Mouse (Mus musculus): ENCODE data around the gene Smarcc1.
"Not testable (repeated sequence)": the region's sequence is repeated elsewhere in the genome, so short reads cannot be mapped to it uniquely, and the experiment has no call there.

Gene Smarcc1

DNA sequence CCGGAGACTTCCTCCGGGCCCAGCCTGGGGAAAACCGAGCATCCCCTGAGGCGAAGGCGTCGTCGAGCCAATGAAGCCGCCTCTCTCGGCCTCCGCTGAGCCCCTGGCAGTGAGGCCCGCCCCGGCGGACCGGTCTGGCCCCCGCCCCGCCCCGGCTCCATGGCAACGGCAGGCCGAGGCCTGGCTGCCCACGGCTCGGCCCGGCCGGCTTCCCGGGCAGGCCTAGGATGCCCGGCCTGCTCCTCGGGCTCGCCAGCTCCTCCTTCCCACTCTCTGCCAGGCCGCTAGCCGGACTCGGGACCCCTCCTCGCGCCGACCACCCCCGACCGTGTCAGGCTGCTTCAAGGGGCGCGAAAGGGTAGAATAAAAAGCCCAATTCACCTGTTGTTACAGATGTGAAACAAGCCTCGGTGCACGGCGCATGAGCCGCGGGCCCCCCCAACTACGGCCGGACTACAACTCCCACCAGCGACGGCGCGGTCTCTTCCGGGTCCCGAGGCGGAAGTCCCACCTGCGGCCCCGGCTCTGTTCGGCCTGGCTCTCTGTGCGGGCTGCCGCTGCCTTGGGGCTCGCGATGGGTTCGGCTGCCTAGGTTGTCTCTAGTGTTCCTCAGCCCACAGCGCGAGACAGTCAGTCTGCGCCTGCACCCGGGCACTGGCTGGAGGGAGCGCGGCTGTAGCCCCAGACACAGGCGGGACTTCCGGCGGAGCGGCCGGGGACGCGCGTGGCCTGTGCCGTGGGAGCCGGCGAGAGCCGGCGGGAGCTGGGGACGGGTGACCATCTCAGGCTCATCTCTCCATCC lies at the start of gene Smarcc1:
TSS of gene Smarcc1 (plus strand) at position 732 of the 802 bp plus-strand sequence.
- peak; percentile 76 to 86 for DNase-seq

DNA sequence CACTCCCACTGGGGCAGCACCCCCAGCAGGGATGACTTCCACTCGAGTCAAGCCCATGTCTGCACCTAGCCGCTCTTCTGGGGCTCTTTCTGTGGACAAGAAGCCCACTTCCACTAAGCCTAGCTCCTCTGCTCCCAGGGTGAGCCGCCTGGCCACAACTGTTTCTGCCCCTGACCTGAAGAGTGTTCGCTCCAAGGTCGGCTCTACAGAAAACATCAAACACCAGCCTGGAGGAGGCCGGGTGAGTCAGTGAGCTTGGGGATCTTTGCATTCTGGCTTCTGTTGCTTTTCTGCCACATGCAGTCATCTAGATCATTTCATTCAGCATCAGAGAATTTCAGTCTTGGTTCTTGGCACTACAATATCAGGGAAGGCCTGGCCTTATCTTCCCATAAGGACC lies 48.8 kb upstream of the Smarcc1 start:
- no peak for DNase-seq

DNA sequence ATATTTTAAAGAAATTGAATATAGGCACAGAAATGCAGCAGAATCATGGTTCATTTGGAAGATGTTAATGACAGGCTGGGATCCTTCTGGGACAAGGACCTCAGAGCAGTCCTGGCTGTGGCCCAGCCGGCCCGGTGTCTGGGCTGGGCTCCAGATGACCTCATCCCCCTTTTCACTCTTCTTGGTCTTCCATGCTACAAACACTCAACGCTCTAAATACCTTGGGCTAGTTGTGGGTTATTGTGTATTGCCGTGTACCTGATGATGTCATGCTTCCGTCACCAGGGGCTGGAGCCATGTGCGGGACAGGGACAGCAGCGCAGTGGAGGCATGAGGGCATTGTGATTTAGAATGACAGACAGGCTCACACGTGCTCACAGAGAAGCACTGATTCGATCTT lies 47.1 kb upstream of the Smarcc1 start:
- DNase-seq, result no peak

DNA sequence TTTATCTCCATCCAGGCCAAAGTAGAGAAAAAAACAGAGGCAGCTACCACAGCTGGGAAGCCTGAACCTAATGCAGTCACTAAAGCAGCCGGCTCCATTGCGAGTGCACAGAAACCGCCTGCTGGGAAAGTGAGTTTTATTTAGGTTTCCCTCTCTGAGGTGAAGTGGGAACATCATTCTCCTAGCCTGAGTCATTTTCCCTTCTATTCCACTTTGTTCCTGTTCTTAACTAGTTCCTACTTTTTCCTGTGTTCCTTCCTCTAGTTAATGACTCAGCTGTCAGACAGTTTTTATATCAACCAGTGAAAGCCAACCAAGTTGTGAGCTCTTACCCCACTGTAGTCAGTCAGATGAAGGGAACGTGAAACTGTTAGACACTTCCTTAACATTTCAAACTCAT lies 46.5 kb upstream of the Smarcc1 start:
- no peak for DNase-seq

DNA sequence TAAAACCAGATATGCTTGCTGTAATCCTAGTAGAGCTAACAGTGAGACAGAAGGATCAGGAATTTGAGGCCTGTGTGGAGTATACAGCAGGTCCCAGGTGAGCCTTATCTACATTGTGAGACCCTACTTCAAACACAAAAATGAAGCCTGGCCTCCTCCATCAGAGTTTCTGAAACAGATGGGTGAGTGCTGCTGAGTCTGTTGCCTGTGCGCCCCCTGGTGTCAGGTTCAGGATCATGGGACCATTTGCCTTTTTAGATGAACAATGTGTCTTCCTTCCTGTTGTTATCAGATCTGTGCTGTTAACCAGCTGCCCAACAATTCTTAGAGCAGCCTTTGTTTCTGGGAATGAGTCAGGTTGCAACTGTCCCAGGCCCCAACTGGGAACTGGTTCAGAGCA lies 45.7 kb upstream of the Smarcc1 start:
- peak in 1 of 2 experiments; percentile 73 for DNase-seq

DNA sequence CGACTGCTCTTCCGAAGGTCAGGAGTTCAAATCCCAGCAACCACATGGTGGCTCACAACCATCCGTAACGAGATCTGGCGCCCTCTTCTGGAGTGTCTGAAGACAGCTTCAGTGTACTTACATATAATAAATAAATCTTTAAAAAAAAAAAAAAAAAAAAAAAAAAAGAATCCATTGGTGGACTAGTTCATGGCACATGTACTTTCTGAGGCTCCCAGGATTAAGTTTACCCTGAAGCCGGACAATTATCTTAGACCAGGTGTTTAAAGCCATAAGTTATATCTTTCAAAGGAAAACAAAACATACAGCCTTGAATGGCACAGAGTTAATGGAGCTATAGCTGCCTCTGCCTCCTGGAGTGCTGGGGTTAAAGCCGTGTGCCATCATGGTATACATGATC lies 41.0 kb upstream of the Smarcc1 start:
- not testable (repeated sequence) for DNase-seq

DNA sequence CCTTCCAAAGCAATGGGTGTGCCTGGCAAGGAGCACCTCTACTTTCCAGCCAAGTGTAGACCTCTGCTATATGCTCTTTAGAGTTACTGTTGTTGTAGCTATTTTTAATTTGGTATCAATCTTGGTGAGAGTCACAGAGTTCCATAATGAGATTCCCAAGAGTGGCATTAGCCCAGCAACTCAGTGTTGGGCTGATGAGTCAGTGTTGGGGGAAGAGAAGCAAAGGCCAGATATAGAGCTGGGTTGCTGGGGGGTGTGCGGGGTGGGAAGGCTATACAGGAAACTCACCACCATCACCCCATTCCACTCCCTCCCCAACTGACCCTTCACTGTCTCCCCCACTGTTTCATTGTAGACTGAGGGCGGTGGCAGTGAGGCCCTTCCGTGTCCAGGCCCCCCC lies 36.4 kb upstream of the Smarcc1 start:
- no peak for DNase-seq

DNA sequence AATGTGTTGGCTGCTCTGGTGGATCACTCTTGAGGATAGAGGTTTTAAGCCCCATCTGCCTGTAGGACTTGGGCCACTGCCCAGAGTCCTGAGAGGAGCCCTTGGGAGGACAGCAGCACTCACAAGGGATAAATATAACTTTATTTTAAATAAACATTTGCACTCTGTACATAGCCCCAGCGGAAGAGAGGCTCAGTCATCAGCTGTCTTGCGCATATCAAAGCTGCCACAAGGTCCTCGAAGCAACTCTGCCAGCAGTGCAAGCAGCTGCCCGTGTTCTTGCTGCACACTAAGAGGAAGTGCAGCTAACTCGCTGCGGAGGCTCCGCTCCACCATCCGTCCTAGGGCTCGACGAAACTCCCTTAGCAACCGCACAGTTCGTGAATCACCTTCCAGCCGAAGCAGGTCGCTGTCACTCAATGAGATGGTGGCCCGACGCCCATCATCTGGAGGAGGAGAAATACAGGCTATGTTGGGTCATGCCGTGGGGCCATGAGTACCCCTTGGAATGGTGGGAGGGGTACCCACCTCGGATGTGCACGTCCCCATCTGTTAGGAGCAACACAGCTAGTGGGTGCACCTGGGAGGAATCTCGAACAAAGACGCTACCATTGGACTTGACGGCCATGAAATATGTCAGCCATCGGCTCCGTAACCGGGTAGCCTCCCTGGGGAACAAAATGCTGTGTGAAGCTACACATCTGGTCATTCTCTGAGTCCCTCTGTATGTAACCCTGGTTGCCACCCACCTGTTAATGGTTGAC lies 33.1 kb upstream of the Smarcc1 start:
- DNase-seq, result no peak

DNA sequence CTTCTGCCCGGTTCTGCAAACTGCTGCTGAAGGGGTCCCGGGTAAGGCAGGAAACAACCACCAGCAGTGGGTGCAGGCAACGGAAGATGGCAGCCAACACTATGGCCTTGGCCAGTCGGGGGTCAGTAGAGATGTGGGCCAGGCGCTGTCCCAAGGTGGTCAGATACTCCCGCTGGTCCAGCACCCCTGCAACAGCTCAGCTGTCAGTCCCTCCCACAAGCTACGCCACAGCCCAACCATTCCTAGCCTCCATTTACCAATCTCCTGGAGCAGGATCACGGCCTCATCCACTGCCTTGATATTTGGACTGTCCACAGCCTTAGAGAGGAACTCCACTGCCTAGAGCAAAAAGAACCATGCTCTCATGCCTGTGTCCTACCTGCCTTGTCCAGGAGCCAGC lies 31.8 kb upstream of the Smarcc1 start:
- no peak for DNase-seq

DNA sequence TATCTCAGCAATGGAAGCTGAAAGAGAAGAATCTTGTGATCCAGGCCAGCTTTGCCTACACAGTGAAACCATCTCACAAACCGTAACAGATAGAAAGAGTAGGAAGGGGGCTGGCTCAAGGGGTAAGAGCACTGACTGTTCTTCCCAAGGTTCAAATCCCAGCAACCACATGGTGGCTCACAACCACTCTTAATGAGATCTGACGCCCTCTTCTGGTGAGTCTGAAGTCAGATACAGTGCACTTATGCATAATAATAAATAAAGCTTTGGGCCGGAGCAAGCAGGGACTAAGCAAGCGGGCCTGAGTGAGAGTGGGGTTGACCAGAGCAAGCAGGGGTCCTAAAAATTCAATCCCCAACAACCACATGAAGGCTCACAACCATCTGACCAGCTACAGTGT lies 24.2 kb upstream of the Smarcc1 start:
- peak in 1 of 2 experiments; percentile 20 for DNase-seq

DNA sequence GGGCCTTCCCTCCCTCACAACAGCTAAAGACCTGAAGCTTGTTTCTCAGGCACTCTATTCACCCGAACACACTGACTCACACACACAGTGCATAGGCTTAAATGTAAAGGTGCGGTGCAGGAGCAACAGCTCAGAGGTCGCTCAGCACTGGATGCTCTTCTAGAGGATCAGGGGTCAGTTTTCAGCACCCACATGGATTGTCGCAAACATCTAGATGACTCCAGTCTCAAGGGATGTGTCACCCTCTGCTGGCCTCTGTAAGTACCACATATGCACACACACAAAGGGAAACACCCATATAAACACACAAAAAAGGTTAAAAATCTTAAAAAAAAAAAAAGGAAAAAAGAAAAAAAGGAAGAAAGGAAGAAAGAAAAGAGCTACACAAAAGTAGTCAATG lies 22.7 kb upstream of the Smarcc1 start:
- no peak for DNase-seq

DNA sequence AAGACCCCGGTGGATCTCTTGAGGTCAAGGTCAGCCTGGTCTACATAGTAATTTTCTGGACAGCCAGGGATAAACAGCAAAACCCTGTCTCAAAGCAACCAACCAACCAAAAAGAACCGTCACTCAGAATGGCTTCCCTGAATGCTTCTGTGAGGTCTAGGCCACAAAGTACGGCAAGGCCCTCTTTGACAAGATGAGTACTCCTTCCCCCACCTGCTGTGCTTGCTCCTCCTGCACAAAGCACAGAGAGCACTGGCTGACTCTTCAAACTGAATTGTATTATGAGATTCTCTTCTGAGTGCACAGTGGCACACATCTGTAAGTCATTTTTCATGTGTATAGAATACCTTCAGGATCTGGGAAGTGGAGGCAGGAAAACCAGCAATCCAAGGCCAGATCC lies 19.7 kb upstream of the Smarcc1 start:
- DNase-seq, result no peak

DNA sequence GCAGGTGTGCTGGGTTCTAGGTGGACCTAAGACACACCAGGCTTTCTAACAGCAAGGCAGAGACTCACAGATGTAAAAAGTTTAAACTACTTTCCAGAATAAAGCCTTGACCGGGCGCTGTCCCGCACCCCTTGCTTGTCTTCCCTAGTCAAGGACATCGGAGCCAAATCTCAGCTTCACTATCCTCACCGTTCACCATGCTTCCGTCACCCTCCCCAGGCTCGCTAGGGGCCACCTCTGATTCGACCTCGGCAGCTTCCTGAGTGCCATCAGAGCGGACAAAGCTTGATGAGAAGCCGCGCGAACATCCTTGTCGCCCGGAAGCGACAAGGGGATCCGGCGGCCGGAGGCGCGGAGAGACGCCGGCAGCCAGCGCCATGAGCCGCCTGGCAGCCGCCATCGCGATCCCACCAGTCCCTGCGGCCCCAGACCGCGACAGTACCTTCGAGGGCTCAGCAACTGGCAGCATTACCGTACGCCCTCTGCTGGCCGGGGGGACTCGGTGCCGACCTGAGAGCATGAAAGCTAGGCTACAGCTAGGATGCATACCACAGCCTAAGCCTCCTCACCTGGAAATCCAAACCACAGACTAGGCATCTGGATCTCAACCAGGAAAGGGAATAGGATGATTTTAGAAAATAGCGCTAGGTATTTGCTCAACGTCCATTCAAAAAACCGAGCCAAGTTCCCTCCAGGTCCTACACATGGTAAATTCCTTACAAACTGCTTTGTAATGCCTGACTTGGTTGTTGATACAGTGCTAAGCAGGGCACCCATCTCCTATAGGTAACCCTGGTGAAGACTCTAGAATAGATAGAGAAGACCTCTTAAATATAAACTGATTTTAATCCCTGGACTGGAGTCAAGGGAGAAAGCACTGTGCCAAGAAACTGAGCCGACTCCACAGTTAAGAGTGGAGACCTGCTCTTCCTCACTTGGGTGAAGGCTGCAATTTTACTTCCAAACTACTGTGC lies 16.6 kb upstream of the Smarcc1 start:
- DNase-seq, result peak; percentile 82 to 92

DNA sequence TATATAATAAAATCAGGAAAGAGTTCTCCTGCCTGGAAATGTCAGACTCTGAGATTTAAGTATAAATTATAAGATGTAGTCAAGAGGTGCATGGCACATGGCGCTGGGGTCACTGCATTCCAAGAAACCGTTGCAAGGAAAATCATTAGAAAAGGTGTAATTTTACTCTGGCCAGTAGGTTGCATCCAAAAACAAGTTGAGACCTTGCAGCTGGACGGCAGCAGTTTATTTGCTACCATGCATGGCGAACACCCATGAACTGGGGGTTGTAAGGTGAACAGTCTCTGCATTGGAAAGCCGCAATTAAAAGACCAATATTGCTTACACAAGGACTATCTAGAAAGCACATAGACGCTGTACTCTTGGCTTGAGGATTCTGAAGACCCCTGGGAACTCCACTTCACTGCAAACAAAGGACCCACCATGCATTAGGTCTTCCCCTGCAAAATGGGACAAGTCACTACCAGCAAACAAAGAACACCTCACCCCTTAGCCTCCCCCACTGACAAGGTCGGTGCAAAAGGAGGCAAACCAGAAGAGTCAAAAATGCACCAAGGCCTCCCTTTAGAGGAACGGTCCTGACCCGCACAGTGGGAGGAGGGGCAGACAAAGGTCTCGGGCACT lies 1.0 kb upstream of the Smarcc1 start:
- no peak for DNase-seq

DNA sequence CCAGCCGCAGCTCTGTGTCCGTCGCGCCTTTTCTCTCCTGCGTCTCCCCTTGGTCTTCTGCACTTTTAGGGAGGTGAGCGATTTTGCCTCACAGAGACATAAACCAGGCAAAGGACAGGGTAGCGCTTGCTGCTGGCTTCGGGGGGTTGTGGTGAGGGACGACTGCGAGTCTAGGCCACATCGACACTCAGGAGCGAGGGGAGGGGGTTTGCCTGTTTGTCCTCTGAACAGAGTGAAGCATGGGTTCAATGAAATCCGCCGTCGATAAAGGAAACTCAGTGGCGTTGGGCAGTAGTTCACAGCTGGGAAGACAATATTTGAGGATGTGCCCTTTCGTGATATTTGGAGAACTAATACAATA lies 251 bp downstream of the Smarcc1 start, which contains the start of gene Dhx30:
TSS of gene Dhx30 (minus strand) at position 52 of the 361 bp plus-strand sequence.
- DNase-seq, result no peak

DNA sequence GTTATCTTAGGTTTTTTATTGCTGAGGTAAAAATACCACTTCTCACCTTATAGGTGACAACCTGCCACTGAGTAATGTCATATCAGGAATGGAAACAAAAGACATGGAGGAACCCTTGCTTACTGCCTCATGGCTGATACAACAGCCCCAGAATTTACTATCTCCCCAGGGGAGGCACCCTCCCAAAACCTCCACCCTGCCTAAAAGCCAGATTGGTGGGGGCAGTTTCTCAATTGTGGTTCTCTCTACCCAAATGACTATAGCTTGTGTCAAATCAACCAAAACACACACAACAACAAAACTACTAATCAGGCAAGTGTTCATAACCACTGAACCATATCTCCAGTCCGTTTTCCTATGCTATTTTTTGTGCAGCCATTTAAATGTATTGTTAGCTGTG lies 741 bp downstream of the Smarcc1 start:
- DNase-seq, result no peak

DNA sequence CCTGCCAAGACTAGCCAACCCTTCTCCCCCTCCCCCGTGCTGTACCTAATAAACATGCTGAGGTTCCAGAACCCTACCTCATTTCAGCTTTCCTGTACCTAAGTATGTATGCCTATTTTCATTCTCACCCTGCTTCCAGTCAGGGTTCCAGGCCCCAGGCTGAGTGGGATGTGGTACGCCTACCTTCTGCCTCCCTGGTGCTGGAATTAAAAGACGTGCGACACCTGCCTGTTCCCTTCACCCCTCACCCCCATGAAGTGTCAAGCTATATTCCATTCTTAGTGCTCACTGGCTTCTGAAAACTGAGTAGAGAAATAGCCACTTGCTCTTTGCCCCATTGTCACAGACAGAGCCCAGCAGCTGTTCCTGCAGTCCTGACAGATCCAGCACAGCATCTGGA lies 3.9 kb downstream of the Smarcc1 start:
- DNase-seq, result no peak

DNA sequence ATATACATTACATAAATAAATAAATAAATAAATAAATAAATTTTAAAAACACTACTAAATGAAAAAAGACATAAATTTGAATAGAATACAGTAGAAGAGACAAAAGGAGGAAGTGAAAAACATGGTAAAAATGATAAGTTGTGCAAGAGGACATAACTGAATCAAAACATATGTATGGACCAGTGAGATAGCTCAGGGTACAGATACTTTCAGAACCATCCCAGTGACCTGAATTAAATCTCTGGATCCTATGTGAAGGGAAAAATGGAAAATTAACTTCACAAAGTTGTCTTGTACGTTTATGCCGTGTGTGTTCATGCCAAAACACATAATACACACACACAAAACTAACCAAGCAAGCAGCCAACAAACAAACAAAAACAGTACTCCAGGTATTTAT lies 5.8 kb downstream of the Smarcc1 start:
- no peak for DNase-seq

DNA sequence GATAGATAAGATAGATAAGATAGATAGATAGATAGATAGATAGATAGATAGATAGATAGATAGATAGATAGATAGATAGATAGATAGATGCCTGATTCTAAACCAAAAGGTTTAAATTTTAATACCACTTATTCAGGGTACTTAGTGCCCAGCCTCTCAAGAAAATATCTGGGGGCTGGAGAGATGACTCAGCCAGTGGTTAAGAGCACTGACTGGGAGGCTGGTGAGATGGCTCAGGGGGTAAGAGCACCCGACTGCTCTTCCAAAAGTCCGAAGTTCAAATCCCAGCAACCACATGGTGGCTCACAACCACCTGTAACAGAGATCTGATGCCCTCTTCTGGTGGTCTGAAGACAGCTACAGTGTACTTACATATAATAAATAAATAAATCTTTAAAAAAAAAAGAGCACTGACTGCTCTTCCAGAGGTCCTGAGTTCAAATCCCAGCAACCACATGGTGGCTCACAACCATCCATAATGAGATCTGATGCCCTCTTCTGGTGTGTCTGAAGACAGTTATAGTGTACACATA lies 6.6 kb downstream of the Smarcc1 start:
- not testable (repeated sequence) for DNase-seq

DNA sequence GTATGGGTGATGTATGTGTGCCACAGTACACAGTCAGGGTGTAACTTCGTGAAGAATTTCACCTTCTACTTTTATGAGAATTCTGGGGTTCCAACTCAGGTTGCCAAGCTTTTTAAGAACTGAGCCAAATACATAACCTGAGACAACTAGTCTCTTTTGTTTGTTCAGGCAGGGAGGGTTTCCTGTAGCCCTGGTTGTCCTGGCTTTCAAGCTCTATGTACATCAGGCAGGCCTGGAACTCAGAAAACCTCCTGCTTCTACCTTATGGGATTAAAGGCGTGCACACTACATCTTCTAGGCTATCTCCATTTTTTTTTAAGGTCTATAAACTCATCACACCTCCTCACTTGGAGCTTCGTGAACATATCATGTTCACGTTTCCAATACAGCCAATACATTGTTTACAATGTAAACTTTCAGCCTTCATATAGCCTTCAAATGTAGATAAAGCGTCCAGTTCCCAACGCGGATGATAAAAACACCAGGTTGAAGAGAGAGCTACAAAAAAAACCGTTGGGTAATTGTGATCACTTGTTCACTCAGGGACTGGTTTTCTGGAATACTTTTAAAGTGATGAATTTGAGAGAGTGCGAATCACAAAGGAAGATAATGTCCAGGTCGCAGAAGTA lies 13.5 kb downstream of the Smarcc1 start:
- no peak for DNase-seq

DNA sequence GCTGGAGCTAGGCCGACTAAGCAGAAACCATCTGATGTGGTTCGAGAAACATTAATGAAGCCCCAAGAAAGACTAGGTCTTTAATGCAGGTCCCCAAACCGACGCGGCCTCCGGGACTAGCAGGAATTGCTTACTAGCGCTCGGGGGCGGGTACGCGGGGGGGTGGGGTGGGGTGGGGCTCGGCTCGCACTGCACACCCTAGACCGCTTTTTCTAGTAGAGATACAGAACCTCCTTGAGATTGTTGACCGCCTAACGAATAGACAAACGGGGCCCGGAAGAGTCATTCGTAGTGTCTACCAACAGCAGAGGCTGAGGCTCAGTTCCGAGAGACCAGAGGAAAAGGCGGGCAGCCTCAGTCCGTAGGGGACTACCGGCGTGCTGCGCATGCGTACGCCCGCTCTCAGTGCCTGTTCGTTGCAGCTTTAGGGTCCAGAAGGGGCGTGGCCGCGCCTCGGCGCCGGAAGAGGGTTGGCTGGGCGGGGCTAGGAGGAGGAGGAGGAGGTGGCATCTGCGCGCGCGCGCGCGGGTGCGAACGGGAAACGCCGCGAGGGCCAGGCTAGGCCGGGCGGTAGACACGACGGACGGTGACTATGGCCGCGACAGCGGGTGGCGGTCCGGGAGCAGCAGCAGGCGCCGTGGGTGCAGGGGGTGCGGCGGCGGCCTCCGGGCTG lies 14.2 kb downstream of the Smarcc1 start:
- DNase-seq, result peak; percentile 99 to 100

Data from spleen, adult 18-20 months (tissue).